Mouse (Mus musculus) hindbrain, postnatal 0 days (tissue): ENCODE results near the gene Cpa4. TPM values are rescaled to one million over a fixed set of nuclear protein-coding genes. Genes with fewer than 3 reads are reported as not detected.

Experiments
- ATAC-seq: fragments of 200-750 bp; cut with Nextera tagmentation; 2 replicates; pipeline ENCODE4 v1.8.0; 2017; ENCODE audit warnings: mild to moderate bottlenecking, moderate TSS enrichment, moderate library complexity
- DNase-seq: peaks from one replicate; pipeline ENCODE4 v3.0.0-alpha.2; 2015; ENCODE audit warnings: low spot score
- H3K27ac ChIP-seq: fragments of 300-500 bp; sonication (generic); 2 replicates; pipeline ENCODE4 v1.5.1; 2014; ENCODE audit warnings: mild to moderate bottlenecking
- H3K27me3 ChIP-seq: fragments of 300-500 bp; sonication (generic); 2 replicates; pipeline ENCODE4 v1.6.1; 2014; ENCODE audit warnings: low read length, mixed read lengths; ENCODE audit not compliant: insufficient read depth
- H3K36me3 ChIP-seq: fragments of 300-500 bp; sonication (generic); 2 replicates; pipeline ENCODE4 v1.6.1; 2014; ENCODE audit warnings: low read length, mixed read lengths; ENCODE audit not compliant: insufficient read depth
- H3K4me1 ChIP-seq: fragments of 300-500 bp; sonication (generic); 2 replicates; pipeline ENCODE4 v1.6.1; 2014; ENCODE audit warnings: antibody characterized with exemption, low read length, mixed read lengths; ENCODE audit not compliant: insufficient read depth
- H3K4me2 ChIP-seq: fragments of 300-500 bp; sonication (generic); 2 replicates; pipeline ENCODE4 v1.6.1; 2014; ENCODE audit warnings: low read depth, mild to moderate bottlenecking, low read length, moderate library complexity, mixed read lengths
- H3K4me3 ChIP-seq: fragments of 300-500 bp; sonication (generic); 2 replicates; pipeline ENCODE4 v1.5.1; 2014; ENCODE audit warnings: low read length
- H3K9ac ChIP-seq: fragments of 300-500 bp; sonication (generic); replicated peaks from 2 replicates; pipeline ENCODE4 v1.6.1; 2014; ENCODE audit warnings: mild to moderate bottlenecking, low read length, moderate library complexity, mixed read lengths
- H3K9me3 ChIP-seq: fragments of 300-500 bp; sonication (generic); 2 replicates; pipeline ENCODE4 v1.6.1; 2016; ENCODE audit warnings: low read length, mixed read lengths
- CTCF ChIP-seq: IDR thresholded peaks from 2 replicates; pipeline ENCODE4 v1.5.1; 2016; ENCODE audit warnings: antibody characterized with exemption, control low read depth, low read depth
- WGBS: fragments of 180-500 bp; shearing (Covaris S2); extraction: QIAGEN DNeasy Blood & Tissue Kit; methylation state at CpG from one replicate; pipeline ENCODE4 v1.1.7; 2014; 5-methylcytosine and 5-hydroxymethylcytosine counted together
- polyA plus RNA-seq: library from polyadenylated mRNA; unstranded; fragments of >200 nt; fragmentation: Nextera tagmentation; extraction: Ambion mirVana; gene quantifications from 2 replicates; pipeline ENCODE4 v1.2.1, GENCODE M21; 2015
- total RNA-seq: library from RNA; depleted of rRNA; stranded (reverse); fragments of >200 nt; gene quantifications from 2 replicates; pipeline ENCODE4 v1.2.3, GENCODE M21; 2014

Gene Cpa4
- total and polyA plus RNA-seq, 2 experiments from 2014 or later: 0.16 to 0.53 TPM

GRCm38 (mm10) chr6:30538240-30538639 lies 29.9 kb upstream of the Cpa4 start:
- no peaks in the 10 kb centered on the region for H3K27me3 ChIP-seq
- no peak overlapping the region for H3K4me3 ChIP-seq
- no peak for TF ChIP-seq CTCF
- H3K36me3 ChIP-seq: no peaks in the 10 kb centered on the region
- no peak overlapping the region for H3K9ac ChIP-seq
- H3K4me2 ChIP-seq: no peak overlapping the region
- ATAC-seq (no peak), DNase-seq (no peak)
- 78% methylated on average over 10 of the region's 10 CpGs for WGBS
- no peak overlapping the region for H3K27ac ChIP-seq
- H3K4me1 ChIP-seq: no peaks in the 10 kb centered on the region
- no peaks in the 10 kb centered on the region for H3K9me3 ChIP-seq

DNA sequence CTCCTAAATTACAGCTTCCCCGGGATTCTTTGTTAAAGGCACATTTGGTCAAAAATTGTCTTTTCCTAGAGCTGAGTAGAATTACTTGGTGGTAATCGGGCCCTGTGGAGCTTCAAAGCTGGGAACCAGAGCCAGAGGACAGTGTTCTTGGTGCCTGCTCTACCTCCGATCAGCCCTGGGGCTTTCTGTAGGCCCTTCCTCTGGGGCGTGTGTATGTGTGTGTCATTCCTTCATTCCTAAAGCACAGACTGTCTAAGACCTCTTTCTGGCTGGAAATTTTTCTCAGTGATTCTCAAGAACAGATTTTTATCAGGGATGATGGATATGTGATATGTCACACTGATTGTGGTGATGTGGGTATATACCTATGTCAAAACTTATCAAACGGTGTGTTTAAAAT lies 29.4 kb upstream of the Cpa4 start:
- H3K36me3 ChIP-seq: no peaks in the 10 kb centered on the region
- no peak overlapping the region for H3K27ac ChIP-seq
- 0 out of 2 replicates have a peak, but pooled peaks cover 3% of the 10 kb centered on the region for H3K4me1 ChIP-seq
- H3K9me3 ChIP-seq: no peaks in the 10 kb centered on the region
- ATAC-seq (no peak), DNase-seq (no peak)
- no peaks in the 10 kb centered on the region for H3K27me3 ChIP-seq
- H3K4me3 ChIP-seq: no peak overlapping the region
- WGBS: 86% methylated on average over 5 of the region's 5 CpGs
- no peak for TF ChIP-seq CTCF
- no peak overlapping the region for H3K9ac ChIP-seq
- no peak overlapping the region for H3K4me2 ChIP-seq

GRCm38 (mm10) chr6:30541009-30541799 lies 27.0 kb upstream of the Cpa4 start, which contains the start of gene Cpa2:
Gene Cpa2, plus strand, starts transcription at chr6:30541582.
- H3K4me2 ChIP-seq: no peak within 1 kb of the TSS
- H3K27ac ChIP-seq: no peak within 1 kb of the TSS
- WGBS: 81% methylated on average over 11 of the region's 11 CpGs
- H3K4me3 ChIP-seq: no peak within 1 kb of the TSS
- H3K27me3 ChIP-seq: no peaks in the 10 kb centered on the region
- H3K4me1 ChIP-seq: 0 out of 2 replicates have a peak, but pooled peaks cover 3% of the 10 kb centered on the region
- DNase-seq (no peak), ATAC-seq (no peak)
- H3K36me3 ChIP-seq: no peaks in the 10 kb centered on the region
- H3K9me3 ChIP-seq: no peaks in the 10 kb centered on the region
- no peak for TF ChIP-seq CTCF
- H3K9ac ChIP-seq: no peak within 1 kb of the TSS

DNA sequence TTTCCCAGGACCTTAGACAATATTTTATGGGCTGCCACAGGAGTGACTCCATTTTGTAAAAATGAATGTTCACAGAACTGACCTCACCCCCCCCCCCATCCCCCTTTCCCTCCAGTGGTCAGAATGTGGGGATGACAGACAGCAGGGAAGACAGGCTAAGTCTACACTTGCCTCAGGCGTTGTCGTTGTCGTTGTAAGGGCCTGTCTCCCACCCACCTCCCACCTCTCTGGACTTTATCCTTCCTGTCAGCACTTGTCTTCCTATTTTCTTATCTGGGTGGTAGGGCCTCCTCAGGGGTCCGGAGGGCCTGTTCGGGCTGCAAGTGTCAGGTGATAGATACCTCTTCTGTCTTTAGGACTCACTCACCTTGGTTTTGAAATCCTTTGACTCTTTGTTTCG lies 25.9 kb upstream of the Cpa4 start:
- no peak overlapping the region for H3K4me2 ChIP-seq
- DNase-seq (no peak), ATAC-seq (no peak)
- 90% methylated on average over 6 of the region's 6 CpGs for WGBS
- H3K4me1 ChIP-seq: peaks cover 9% of the 10 kb centered on the region; the same call in 1 of the 2 replicates
- H3K36me3 ChIP-seq: no peaks in the 10 kb centered on the region
- H3K9ac ChIP-seq: no peak overlapping the region
- TF ChIP-seq CTCF: no peak
- H3K27ac ChIP-seq: no peak overlapping the region
- no peaks in the 10 kb centered on the region for H3K27me3 ChIP-seq
- H3K9me3 ChIP-seq: no peaks in the 10 kb centered on the region
- H3K4me3 ChIP-seq: no peak overlapping the region

- Histone ChIP-seq H3K4me3 (no peak overlapping the region), H3K27ac (no peak overlapping the region; the same call in 1 of the 2 replicates), H3K4me2 (no peak overlapping the region), H3K36me3 (no peaks in the 10 kb centered on the region), H3K27me3 (no peaks in the 10 kb centered on the region), H3K9me3 (no peaks in the 10 kb centered on the region), H3K4me1 (peaks cover 9% of the 10 kb centered on the region; the same call in 1 of the 2 replicates), H3K9ac (no peak overlapping the region)
- ATAC-seq (no peak), DNase-seq (no peak)
- 60% methylated on average over 12 of the region's 12 CpGs for WGBS
- no peak for TF ChIP-seq CTCF
These were observed 25.1 kb upstream of the Cpa4 start for GRCm38 (mm10) chr6:30543077-30543476.

- no peaks in the 10 kb centered on the region for H3K27me3 ChIP-seq
- DNase-seq: no peak
- no peaks in the 10 kb centered on the region for H3K36me3 ChIP-seq
- no peak overlapping the region for H3K4me2 ChIP-seq
- peaks cover 12% of the 10 kb centered on the region; the same call in 1 of the 2 replicates for H3K4me1 ChIP-seq
- H3K27ac ChIP-seq: no peak overlapping the region
- no peak for TF ChIP-seq CTCF
- no peaks in the 10 kb centered on the region for H3K9me3 ChIP-seq
- 56% methylated on average over 8 of the region's 8 CpGs for WGBS
- no peak for ATAC-seq
- no peak overlapping the region for H3K9ac ChIP-seq
- H3K4me3 ChIP-seq: no peak overlapping the region
These were observed 24.3 kb upstream of the Cpa4 start for GRCm38 (mm10) chr6:30543851-30544250.

GRCm38 (mm10) chr6:30545689-30546088 lies 22.5 kb upstream of the Cpa4 start:
- no peak overlapping the region for H3K27ac ChIP-seq
- 80% methylated on average over 7 of the region's 7 CpGs for WGBS

More at GRCm38 (mm10) chr6:30545689-30546088, 22.5 kb upstream of the Cpa4 start:
- no peak for TF ChIP-seq CTCF
- ATAC-seq (no peak), DNase-seq (no peak)
- Histone ChIP-seq H3K36me3 (no peaks in the 10 kb centered on the region), H3K4me2 (no peak overlapping the region), H3K4me1 (peaks cover 12% of the 10 kb centered on the region; the same call in 1 of the 2 replicates), H3K4me3 (no peak overlapping the region), H3K27me3 (no peaks in the 10 kb centered on the region), H3K9me3 (no peaks in the 10 kb centered on the region), H3K9ac (no peak overlapping the region)
